Mouse (Mus musculus): ENCODE measurements around the gene Cox6a1.

DNA sequence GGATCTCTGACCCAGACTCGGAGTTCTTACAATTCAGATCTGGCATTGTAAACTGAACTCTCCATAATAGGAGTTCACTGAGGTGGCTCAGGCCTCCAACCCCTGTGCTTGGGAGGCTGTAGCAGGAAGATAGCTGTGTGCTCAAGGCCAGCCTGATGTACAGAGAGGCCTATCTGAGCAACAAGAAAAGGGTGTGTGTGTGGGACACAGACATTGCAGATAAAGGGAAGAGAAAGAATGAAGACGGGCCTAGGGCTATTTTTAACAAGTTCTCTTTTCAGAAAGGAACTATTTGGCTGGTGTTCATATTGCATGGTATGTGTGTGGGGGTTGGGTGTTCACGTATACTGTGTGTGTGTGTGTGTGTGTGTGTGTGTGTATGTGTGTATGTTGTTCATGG lies 15.2 kb downstream of the Cox6a1 start:
- TF ChIP-seq CTCF (IDR thresholded peaks at IDR 0.05; ENCODE audit: control insufficient read depth, insufficient read depth, insufficient read length) = no peak
- TF ChIP-seq MYOD1 (IDR thresholded peaks at IDR 0.05; ENCODE audit: control insufficient read depth, insufficient read length, low read depth) = no peak
- no peak for TF ChIP-seq MYOG (IDR thresholded peaks at IDR 0.05; ENCODE audit: control insufficient read depth, extremely low read depth, insufficient read length)
- TF ChIP-seq USF1 (IDR thresholded peaks at IDR 0.05; ENCODE audit: low read depth) = no peak
- TF ChIP-seq MAX (IDR thresholded peaks at IDR 0.05) = no peak
- no peak for TF ChIP-seq CEBPB (IDR thresholded peaks at IDR 0.05; ENCODE audit: low read depth)
- no peak for TF ChIP-seq FOSL1 (IDR thresholded peaks at IDR 0.05; ENCODE audit: insufficient read depth, low read length, poor library complexity, severe bottlenecking)
